Mouse (Mus musculus): Measurements from ENCODE around the gene Mt4. TPM values are rescaled to one million over a fixed set of nuclear protein-coding genes. Genes with fewer than 3 reads are reported as not detected.

Mt4 gene
- not detected in 2 replicates for polyA plus RNA-seq (2015; fragmentation: Nextera tagmentation; extraction: Ambion mirVana)

- WGBS = 61% methylated on average over 6 of the region's 6 CpGs
- Histone ChIP-seq H3K9ac (no peak within 1 kb of the TSS), H3K9me3 (no peaks in the 10 kb centered on the region), H3K4me2 (no peak within 1 kb of the TSS), H3K4me1 (replicated peaks) (no peaks in the 10 kb centered on the region), H3K27ac (replicated peaks) (no peak within 1 kb of the TSS), H3K4me3 (no peak within 1 kb of the TSS), H3K27me3 (no peaks in the 10 kb centered on the region), H3K36me3 (no peaks in the 10 kb centered on the region)
- no peak for ATAC-seq (ENCODE audit: low FRiP score, low read depth)
Observed at GRCm38 (mm10) chr8:94136933-94137332, at the start of gene Mt4. TSS of gene Mt4 (plus strand) at chr8:94137197.

- no peaks in the 10 kb centered on the region for H3K4me1 ChIP-seq (replicated peaks)
- no peak for ATAC-seq (ENCODE audit: low FRiP score, low read depth)
- no peak overlapping the region for H3K4me3 ChIP-seq
- H3K36me3 ChIP-seq = peaks cover 5% of the 10 kb centered on the region; the same call in 1 of the 2 replicates
- no peaks in the 10 kb centered on the region for H3K27me3 ChIP-seq
- H3K4me2 ChIP-seq = no peak overlapping the region
- WGBS = 72% methylated on average over 9 of the region's 9 CpGs
- H3K27ac ChIP-seq (replicated peaks) = no peak overlapping the region
- no peaks in the 10 kb centered on the region for H3K9me3 ChIP-seq
- no peak overlapping the region for H3K9ac ChIP-seq
Observed at GRCm38 (mm10) chr8:94087964-94088363, 49.0 kb upstream of the Mt4 start.

GRCm38 (mm10) chr8:94089715-94090114, 47.3 kb upstream of the Mt4 start:
- H3K36me3 ChIP-seq = peaks cover 5% of the 10 kb centered on the region; the same call in 1 of the 2 replicates
- H3K4me3 ChIP-seq = no peak overlapping the region
- H3K4me2 ChIP-seq = no peak overlapping the region
- H3K27me3 ChIP-seq = no peaks in the 10 kb centered on the region
- H3K9me3 ChIP-seq = no peaks in the 10 kb centered on the region
- H3K27ac ChIP-seq (replicated peaks) = no peak overlapping the region
- no peak for ATAC-seq (ENCODE audit: low FRiP score, low read depth)
- H3K9ac ChIP-seq = no peak overlapping the region
- no peaks in the 10 kb centered on the region for H3K4me1 ChIP-seq (replicated peaks)
- 62% methylated on average over 6 of the region's 6 CpGs for WGBS

DNA sequence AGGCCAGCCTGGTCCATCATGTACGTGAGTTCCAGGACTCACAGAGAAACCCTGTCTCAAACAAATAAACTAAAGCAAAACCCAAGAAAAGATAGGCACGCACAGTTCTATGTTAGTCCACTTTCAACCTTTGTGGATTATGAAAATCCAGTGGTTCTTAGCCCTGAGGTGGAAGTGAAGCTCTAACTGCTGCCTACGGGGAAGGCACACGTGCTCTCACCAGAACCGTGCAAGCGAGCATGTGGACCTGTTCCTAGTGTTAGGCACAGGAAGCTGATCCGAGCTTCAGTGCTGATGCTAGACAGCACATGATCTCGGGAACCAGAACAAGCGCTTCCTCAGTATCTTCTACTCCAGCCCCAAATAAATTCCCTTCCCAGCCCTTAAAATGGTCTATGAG, 44.1 kb upstream of the Mt4 start:
- Histone ChIP-seq H3K36me3 (no peaks in the 10 kb centered on the region), H3K4me3 (no peak overlapping the region), H3K27ac (replicated peaks) (no peak overlapping the region), H3K27me3 (no peaks in the 10 kb centered on the region), H3K9me3 (no peaks in the 10 kb centered on the region), H3K4me1 (replicated peaks) (peaks cover 6% of the 10 kb centered on the region; the same call in 1 of the 2 replicates), H3K9ac (no peak overlapping the region), H3K4me2 (no peak overlapping the region)
- WGBS = 91% methylated on average over 9 of the region's 9 CpGs
- ATAC-seq (ENCODE audit: low FRiP score, low read depth) = no peak

DNA sequence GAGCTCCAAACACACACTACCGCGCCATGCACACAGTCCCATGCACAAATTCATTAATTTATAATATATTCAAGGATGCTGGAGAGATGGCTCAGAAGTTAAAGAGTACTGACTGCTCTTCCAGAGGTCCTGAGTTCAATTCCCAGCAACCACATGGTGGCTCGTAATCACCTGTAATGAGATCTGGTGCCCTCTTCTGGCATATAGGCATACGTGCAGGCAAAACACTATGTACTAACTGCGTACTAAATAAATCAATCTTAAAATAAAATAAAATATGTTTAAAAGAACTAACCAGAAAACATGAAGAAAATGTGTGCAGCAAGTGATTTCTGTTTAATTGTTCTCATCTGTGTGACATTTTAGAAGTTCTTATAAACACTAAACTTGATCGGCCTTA, 42.7 kb upstream of the Mt4 start:
- Histone ChIP-seq H3K4me1 (replicated peaks) (peaks cover 11% of the 10 kb centered on the region), H3K9ac (no peak overlapping the region), H3K27ac (replicated peaks) (no peak overlapping the region), H3K9me3 (no peaks in the 10 kb centered on the region), H3K4me2 (no peak overlapping the region), H3K4me3 (no peak overlapping the region), H3K36me3 (no peaks in the 10 kb centered on the region), H3K27me3 (no peaks in the 10 kb centered on the region)
- WGBS = 85% methylated on average over 6 of the region's 6 CpGs
- no peak for ATAC-seq (ENCODE audit: low FRiP score, low read depth)

DNA sequence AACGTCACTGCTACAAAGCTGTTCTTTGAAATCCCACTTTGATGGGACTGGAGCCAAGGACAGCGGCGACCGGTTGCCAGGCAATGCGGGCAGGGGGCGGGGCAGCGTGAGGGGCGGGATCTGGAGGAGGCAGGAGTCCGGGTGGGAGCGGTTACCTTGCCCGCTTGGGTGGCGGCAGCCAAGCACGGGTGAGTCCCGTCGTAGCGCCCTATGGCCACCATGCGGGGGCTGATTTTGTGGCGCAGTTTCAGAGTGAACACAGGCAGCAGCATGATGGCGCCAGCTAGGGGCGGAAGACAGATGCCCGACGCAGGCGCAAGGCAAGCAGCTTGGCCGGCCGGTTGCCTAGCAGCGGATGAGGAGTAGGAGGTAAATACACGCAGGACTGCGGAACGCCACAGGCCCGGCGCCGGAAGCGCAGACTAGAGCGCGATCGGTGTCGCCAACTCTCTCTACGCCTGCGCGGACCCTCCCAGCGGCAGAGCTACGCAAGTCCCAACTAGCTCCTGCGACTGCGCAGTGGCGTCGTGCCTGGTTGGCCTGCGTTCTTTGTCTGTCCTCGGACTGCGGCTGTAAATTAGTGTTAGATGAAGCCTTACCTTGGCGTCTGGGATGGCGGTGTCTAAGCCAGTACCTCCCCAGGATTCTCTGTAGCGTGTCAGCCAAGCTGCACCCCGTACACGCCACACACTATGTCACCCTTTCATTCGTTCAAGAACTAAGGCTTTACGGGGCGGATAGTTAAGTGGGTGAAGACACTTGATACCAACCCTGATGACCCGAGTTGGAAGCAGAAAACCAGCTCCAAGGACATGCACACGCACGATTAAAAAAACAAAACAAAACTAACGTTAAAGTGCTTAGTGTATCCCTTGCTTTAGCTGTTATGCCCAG, 38.7 kb upstream of the Mt4 start, which contains the start of gene Bbs2:
Bbs2 (minus strand) TSS at position 848 of the 894 bp plus-strand sequence.
- peak within 1 kb of the TSS; percentile 95 for H3K27ac ChIP-seq (replicated peaks)
- H3K4me3 ChIP-seq = peak within 1 kb of the TSS; percentile 54
- peak; percentile 99 for ATAC-seq (ENCODE audit: low FRiP score, low read depth)
- H3K27me3 ChIP-seq = no peaks in the 10 kb centered on the region
- no peaks in the 10 kb centered on the region for H3K9me3 ChIP-seq
- WGBS = 1% methylated on average over 61 of the region's 61 CpGs
- H3K36me3 ChIP-seq = no peaks in the 10 kb centered on the region
- peak within 1 kb of the TSS; percentile 64 for H3K4me2 ChIP-seq
- peaks cover 11% of the 10 kb centered on the region for H3K4me1 ChIP-seq (replicated peaks)
- peak within 1 kb of the TSS; percentile 58 for H3K9ac ChIP-seq

- H3K9ac ChIP-seq = peak overlapping the region; percentile 58
- no peak for ATAC-seq (ENCODE audit: low FRiP score, low read depth)
- no peaks in the 10 kb centered on the region for H3K27me3 ChIP-seq
- H3K4me1 ChIP-seq (replicated peaks) = peaks cover 11% of the 10 kb centered on the region
- 43% methylated on average over 4 of the region's 4 CpGs for WGBS
- H3K36me3 ChIP-seq = no peaks in the 10 kb centered on the region
- peak overlapping the region; percentile 95 for H3K27ac ChIP-seq (replicated peaks)
- H3K9me3 ChIP-seq = no peaks in the 10 kb centered on the region
- H3K4me3 ChIP-seq = peak overlapping the region; percentile 54
- H3K4me2 ChIP-seq = peak overlapping the region; percentile 64
Observed at GRCm38 (mm10) chr8:94098996-94099395, 38.0 kb upstream of the Mt4 start.

- 53% methylated on average over 5 of the region's 5 CpGs for WGBS
- Histone ChIP-seq H3K4me2 (no peak overlapping the region), H3K4me1 (replicated peaks) (peaks cover under 1% of the 10 kb centered on the region), H3K27me3 (no peaks in the 10 kb centered on the region), H3K4me3 (no peak overlapping the region), H3K9ac (no peak overlapping the region), H3K36me3 (no peaks in the 10 kb centered on the region), H3K27ac (replicated peaks) (no peak overlapping the region), H3K9me3 (no peaks in the 10 kb centered on the region)
- no peak for ATAC-seq (ENCODE audit: low FRiP score, low read depth)
Observed at GRCm38 (mm10) chr8:94104146-94104545, 32.9 kb upstream of the Mt4 start.

GRCm38 (mm10) chr8:94107871-94108270, 29.1 kb upstream of the Mt4 start:
- ATAC-seq (ENCODE audit: low FRiP score, low read depth) = no peak
- WGBS = 83% methylated on average over 3 of the region's 3 CpGs
- no peak overlapping the region for H3K9ac ChIP-seq

DNA sequence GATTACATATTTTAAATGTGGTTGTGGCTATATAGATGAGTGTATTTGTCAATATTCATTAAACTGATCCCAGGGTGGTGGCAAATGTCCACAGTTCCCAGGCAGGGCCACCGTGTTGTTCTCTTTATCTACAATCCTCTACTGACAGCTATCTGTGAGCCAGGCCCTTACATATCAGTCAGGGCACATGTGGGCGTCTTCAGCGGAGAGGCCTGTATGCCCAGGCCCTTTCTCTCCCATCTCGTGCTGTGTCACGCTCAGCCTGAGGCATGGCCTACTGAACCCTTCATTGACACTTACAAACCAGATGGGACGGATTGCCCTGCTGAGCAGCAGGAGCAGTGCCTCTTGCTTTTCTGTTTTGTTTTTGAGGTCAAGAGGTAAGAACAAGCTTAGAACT, 27.6 kb upstream of the Mt4 start:
- Histone ChIP-seq H3K27ac (replicated peaks) (no peak overlapping the region), H3K4me1 (replicated peaks) (no peaks in the 10 kb centered on the region)
- ATAC-seq (ENCODE audit: low FRiP score, low read depth) = no peak

More at GRCm38 (mm10) chr8:94107871-94108270, 29.1 kb upstream of the Mt4 start:
- H3K9me3 ChIP-seq = no peaks in the 10 kb centered on the region
- H3K4me1 ChIP-seq (replicated peaks) = no peaks in the 10 kb centered on the region
- H3K36me3 ChIP-seq = no peaks in the 10 kb centered on the region
- H3K27me3 ChIP-seq = no peaks in the 10 kb centered on the region
- no peak overlapping the region for H3K27ac ChIP-seq (replicated peaks)
- no peak overlapping the region for H3K4me3 ChIP-seq
- H3K4me2 ChIP-seq = no peak overlapping the region

GRCm38 (mm10) chr8:94109835-94110234, 27.2 kb upstream of the Mt4 start:
- 75% methylated on average over 5 of the region's 5 CpGs for WGBS
- no peak overlapping the region for H3K4me2 ChIP-seq

More for the DNA sequence above, 27.6 kb upstream of the Mt4 start:
- Histone ChIP-seq H3K4me3 (no peak overlapping the region), H3K4me2 (no peak overlapping the region), H3K36me3 (no peaks in the 10 kb centered on the region), H3K27me3 (no peaks in the 10 kb centered on the region), H3K9ac (no peak overlapping the region), H3K9me3 (no peaks in the 10 kb centered on the region)
- 71% methylated on average over 6 of the region's 6 CpGs for WGBS

DNA sequence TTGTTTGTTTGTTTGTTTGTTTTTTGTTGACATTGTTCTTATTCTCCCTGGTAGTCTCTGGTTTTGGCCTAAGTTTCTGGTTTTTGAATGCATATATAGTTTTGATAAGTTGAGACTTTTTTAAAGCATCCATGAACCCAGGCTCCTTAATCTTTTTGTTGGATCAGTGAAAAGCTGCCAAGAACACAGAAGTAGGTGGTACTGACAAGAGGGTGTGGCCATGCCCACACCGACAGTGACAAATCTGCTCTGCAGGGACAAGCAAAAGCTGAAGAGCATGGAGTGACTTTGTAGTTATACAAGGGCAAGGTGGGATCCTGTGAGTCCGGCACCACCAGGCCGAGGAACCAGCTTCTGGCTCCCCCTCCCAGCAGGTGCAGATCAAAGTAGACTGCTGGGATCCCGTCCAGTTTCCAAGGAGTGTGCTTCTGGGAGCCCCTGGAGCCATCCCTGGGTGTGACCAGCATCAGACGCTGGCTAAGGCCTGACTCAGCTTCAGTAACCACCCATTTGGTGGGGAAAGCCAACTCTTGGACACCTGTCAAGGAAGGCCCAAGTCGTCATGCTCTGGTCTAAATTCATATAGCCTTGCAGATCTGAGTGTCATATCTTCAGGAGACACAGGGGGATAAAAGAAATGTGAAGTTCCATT, 26.3 kb upstream of the Mt4 start:
- Histone ChIP-seq H3K4me1 (replicated peaks) (no peaks in the 10 kb centered on the region), H3K4me2 (no peak overlapping the region), H3K27me3 (no peaks in the 10 kb centered on the region), H3K9me3 (no peaks in the 10 kb centered on the region), H3K36me3 (no peaks in the 10 kb centered on the region), H3K9ac (no peak overlapping the region), H3K4me3 (no peak overlapping the region), H3K27ac (replicated peaks) (no peak overlapping the region)
- ATAC-seq (ENCODE audit: low FRiP score, low read depth) = no peak
- 57% methylated on average over 6 of the region's 6 CpGs for WGBS

More at GRCm38 (mm10) chr8:94109835-94110234, 27.2 kb upstream of the Mt4 start:
- H3K4me3 ChIP-seq = no peak overlapping the region
- H3K27ac ChIP-seq (replicated peaks) = no peak overlapping the region
- H3K36me3 ChIP-seq = no peaks in the 10 kb centered on the region
- no peak for ATAC-seq (ENCODE audit: low FRiP score, low read depth)
- no peaks in the 10 kb centered on the region for H3K27me3 ChIP-seq
- no peaks in the 10 kb centered on the region for H3K4me1 ChIP-seq (replicated peaks)
- no peaks in the 10 kb centered on the region for H3K9me3 ChIP-seq
- no peak overlapping the region for H3K9ac ChIP-seq
